Mouse (Mus musculus) forebrain, embryonic 15.5 days (tissue): Measurements from ENCODE around the gene Ddx52. TPM values are rescaled to one million over a fixed set of nuclear protein-coding genes. Genes with fewer than 3 reads are reported as not detected.

Experiments used
- ATAC-seq: fragments of 200-750 bp; cut with Nextera tagmentation; replicated peaks from 2 replicates; pipeline ENCODE4 v1.8.0; 2017; ENCODE audit warnings: mild to moderate bottlenecking, moderate TSS enrichment, moderate library complexity
- H3K27ac ChIP-seq: fragments of 300-500 bp; sonication (generic); replicated peaks from 2 replicates; pipeline ENCODE4 v1.5.1; 2015; ENCODE audit warnings: mild to moderate bottlenecking, inconsistent platforms
- H3K27me3 ChIP-seq: fragments of 300-500 bp; sonication (generic); 2 replicates; pipeline ENCODE4 v1.6.1; 2015; ENCODE audit warnings: inconsistent platforms
- H3K36me3 ChIP-seq: fragments of 300-500 bp; sonication (generic); 2 replicates; pipeline ENCODE4 v1.6.1; 2015; ENCODE audit warnings: mild to moderate bottlenecking, inconsistent platforms
- H3K4me1 ChIP-seq: fragments of 300-500 bp; sonication (generic); 2 replicates; pipeline ENCODE4 v1.6.1; 2015; ENCODE audit warnings: inconsistent platforms
- H3K4me2 ChIP-seq: fragments of 300-500 bp; sonication (generic); replicated peaks from 2 replicates; pipeline ENCODE4 v1.6.1; 2015; ENCODE audit warnings: mild to moderate bottlenecking, inconsistent platforms
- H3K4me3 ChIP-seq: fragments of 300-500 bp; sonication (generic); 2 replicates; pipeline ENCODE4 v1.5.1; 2015; ENCODE audit warnings: mild to moderate bottlenecking, inconsistent platforms
- H3K9ac ChIP-seq: fragments of 300-500 bp; sonication (generic); replicated peaks from 2 replicates; pipeline ENCODE4 v1.6.1; 2015; ENCODE audit warnings: mild to moderate bottlenecking, inconsistent platforms
- H3K9me3 ChIP-seq: fragments of 300-500 bp; sonication (generic); 2 replicates; pipeline ENCODE4 v1.6.1; 2016; ENCODE audit warnings: inconsistent platforms
- WGBS: fragments of 180-500 bp; shearing (Covaris S2); methylation state at CpG from one replicate; pipeline ENCODE4 v1.1.7; 2015; ENCODE audit warnings: mixed read lengths; 5-methylcytosine and 5-hydroxymethylcytosine counted together
- polyA plus RNA-seq: library from polyadenylated mRNA; unstranded; fragments of >200 nt; fragmentation: Nextera tagmentation; extraction: Ambion mirVana; gene quantifications from 2 replicates; pipeline ENCODE4 v1.2.1, GENCODE M21; 2015

The Ddx52 gene
- polyA plus RNA-seq, 1 experiment from 2014 or later, result 31.4 TPM

GRCm38 (mm10) chr11:83975488-83975887 lies 33.6 kb downstream of the Ddx52 start:
- H3K4me2 ChIP-seq, result no peak overlapping the region
- H3K27ac ChIP-seq, result no peak overlapping the region
- H3K27me3 ChIP-seq, result no peaks in the 10 kb centered on the region
- H3K36me3 ChIP-seq, result peaks cover 67% of the 10 kb centered on the region
- H3K4me1 ChIP-seq, result no peaks in the 10 kb centered on the region
- H3K4me3 ChIP-seq, result no peak overlapping the region
- ATAC-seq, result no peak
- WGBS, result 97% methylated on average over 1 of the region's 1 CpGs
- no peak overlapping the region for H3K9ac ChIP-seq
- no peaks in the 10 kb centered on the region for H3K9me3 ChIP-seq

DNA sequence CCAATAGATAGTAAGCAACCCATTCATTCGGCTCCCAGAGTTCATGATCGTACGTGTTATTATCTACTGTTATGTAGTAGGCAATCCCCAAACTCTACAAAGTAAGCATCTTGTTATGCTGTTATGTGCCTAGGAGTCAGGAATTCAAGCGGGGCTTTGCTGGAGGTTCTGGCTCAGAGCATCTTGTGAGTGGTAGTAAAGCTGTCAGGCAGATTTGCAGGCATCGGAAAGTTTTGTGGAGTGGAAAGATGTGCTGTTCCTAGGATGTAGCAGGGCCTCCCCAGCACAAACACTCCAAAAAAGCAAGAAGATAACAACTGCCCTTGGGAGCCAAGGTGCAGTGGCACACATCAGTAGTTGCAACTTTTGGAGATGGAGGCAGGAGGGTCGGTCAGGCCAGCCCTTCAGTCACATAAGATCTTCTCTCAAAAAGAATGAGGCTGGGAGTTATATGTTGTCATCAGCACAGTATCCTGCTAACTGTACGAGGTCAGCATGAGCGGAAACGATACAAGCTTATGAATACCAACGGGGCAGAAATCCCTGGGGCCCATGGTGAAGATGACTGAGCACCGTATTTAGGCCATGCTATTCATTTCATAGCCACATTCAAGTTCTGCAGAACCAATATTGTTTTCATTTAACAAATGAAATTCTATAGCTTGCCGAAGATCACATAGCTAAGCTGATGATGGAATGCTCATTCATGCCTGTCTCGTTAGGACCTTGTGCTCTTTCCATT lies 34.5 kb downstream of the Ddx52 start:
- H3K36me3 ChIP-seq, result peaks cover 75% of the 10 kb centered on the region
- no peak overlapping the region for H3K27ac ChIP-seq
- ATAC-seq, result no peak
- no peaks in the 10 kb centered on the region for H3K4me1 ChIP-seq
- H3K4me3 ChIP-seq, result no peak overlapping the region
- no peaks in the 10 kb centered on the region for H3K9me3 ChIP-seq
- no peaks in the 10 kb centered on the region for H3K27me3 ChIP-seq
- no peak overlapping the region for H3K9ac ChIP-seq
- WGBS, result 81% methylated on average over 13 of the region's 13 CpGs
- no peak overlapping the region for H3K4me2 ChIP-seq

DNA sequence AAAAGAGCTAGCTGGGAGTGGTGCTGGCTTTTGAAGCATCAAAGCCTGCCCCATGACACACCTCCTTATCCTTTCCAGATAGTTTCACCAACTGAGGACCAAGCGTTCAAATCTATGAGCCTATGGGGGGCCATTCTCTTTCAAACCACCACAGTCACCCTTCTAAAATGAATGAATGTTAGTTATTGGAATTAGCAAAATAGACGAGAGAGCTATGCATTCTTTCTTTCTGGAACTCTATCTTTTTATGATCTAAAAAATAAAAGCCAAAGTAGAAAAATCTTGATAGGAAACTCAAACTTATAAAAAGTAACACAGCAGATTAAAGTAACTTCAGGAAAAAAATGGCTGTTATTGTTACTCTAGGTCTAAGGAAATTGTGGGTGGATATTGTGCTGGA lies 35.9 kb downstream of the Ddx52 start:
- Histone ChIP-seq H3K27me3 (no peaks in the 10 kb centered on the region), H3K9ac (no peak overlapping the region), H3K4me1 (no peaks in the 10 kb centered on the region), H3K27ac (no peak overlapping the region), H3K4me3 (no peak overlapping the region), H3K9me3 (no peaks in the 10 kb centered on the region), H3K36me3 (peaks cover 74% of the 10 kb centered on the region), H3K4me2 (no peak overlapping the region)
- WGBS, result 85% methylated on average over 2 of the region's 2 CpGs
- ATAC-seq, result no peak

DNA sequence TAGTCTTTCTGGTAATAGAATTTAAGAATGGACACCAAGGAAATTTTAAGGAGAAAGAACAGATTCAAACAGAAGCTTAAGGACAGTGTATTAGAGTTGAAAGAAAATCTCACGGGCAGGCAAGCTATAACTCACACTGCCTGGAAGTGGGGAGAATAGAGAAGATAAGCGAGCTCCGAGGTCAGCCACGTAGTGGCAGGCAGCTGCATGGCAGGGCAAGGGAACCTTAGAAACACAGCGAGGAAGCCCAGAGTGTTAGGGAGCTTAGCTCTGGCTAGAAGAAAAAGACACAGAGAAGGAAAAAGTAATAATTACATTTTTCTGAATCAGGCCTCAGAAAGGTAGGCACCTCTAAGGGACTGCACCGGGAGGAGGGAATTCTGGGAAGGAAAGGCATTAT lies 38.1 kb downstream of the Ddx52 start:
- Histone ChIP-seq H3K9ac (no peak overlapping the region), H3K36me3 (peaks cover 75% of the 10 kb centered on the region), H3K4me3 (no peak overlapping the region), H3K27ac (no peak overlapping the region), H3K4me2 (no peak overlapping the region), H3K9me3 (no peaks in the 10 kb centered on the region), H3K27me3 (no peaks in the 10 kb centered on the region), H3K4me1 (no peaks in the 10 kb centered on the region)
- no peak for ATAC-seq
- 95% methylated on average over 6 of the region's 6 CpGs for WGBS

DNA sequence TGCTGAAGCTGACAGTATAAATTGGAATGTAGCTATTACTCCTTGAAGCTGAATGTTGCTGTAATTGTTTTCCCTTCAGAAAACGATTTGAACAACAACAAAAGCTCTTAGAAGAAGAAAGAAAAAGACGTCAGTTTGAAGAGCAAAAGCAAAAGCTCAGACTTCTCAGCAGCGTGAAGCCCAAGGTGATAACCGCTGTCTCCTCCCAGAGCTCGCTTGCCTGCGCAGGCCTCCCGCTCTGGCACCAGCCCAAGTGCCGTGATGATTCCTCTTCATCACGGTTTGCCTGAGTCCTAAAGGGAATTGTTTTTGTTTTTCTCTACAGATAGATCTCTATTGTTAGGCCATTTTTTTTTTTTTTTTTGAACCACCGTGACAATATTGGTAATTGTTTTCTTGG lies 39.5 kb downstream of the Ddx52 start:
- no peaks in the 10 kb centered on the region for H3K27me3 ChIP-seq
- H3K4me3 ChIP-seq, result no peak overlapping the region
- H3K27ac ChIP-seq, result no peak overlapping the region
- ATAC-seq, result no peak
- 56% methylated on average over 10 of the region's 10 CpGs for WGBS
- no peak overlapping the region for H3K9ac ChIP-seq
- H3K36me3 ChIP-seq, result peaks cover 85% of the 10 kb centered on the region
- no peak overlapping the region for H3K4me2 ChIP-seq
- H3K4me1 ChIP-seq, result no peaks in the 10 kb centered on the region
- H3K9me3 ChIP-seq, result no peaks in the 10 kb centered on the region

- no peak overlapping the region for H3K4me3 ChIP-seq
- H3K36me3 ChIP-seq, result peaks cover 92% of the 10 kb centered on the region
- H3K27me3 ChIP-seq, result no peaks in the 10 kb centered on the region
- ATAC-seq, result no peak
- no peak overlapping the region for H3K27ac ChIP-seq
- no peak overlapping the region for H3K4me2 ChIP-seq
- no peaks in the 10 kb centered on the region for H3K9me3 ChIP-seq
- H3K9ac ChIP-seq, result no peak overlapping the region
- 61% methylated on average over 4 of the region's 4 CpGs for WGBS
- H3K4me1 ChIP-seq, result no peaks in the 10 kb centered on the region
These were observed 49.8 kb downstream of the Ddx52 start for GRCm38 (mm10) chr11:83991701-83992100.

GRCm38 (mm10) chr11:83993428-83993827 lies 51.6 kb downstream of the Ddx52 start:
- H3K4me3 ChIP-seq, result no peak overlapping the region
- no peak for ATAC-seq
- no peaks in the 10 kb centered on the region for H3K9me3 ChIP-seq
- H3K9ac ChIP-seq, result no peak overlapping the region
- H3K27ac ChIP-seq, result no peak overlapping the region
- peaks cover 92% of the 10 kb centered on the region for H3K36me3 ChIP-seq
- WGBS, result 80% methylated on average over 2 of the region's 2 CpGs
- no peaks in the 10 kb centered on the region for H3K27me3 ChIP-seq
- H3K4me1 ChIP-seq, result no peaks in the 10 kb centered on the region
- no peak overlapping the region for H3K4me2 ChIP-seq

- Histone ChIP-seq H3K9ac (no peak overlapping the region), H3K4me2 (no peak overlapping the region), H3K27ac (no peak overlapping the region), H3K4me3 (no peak overlapping the region), H3K36me3 (peaks cover 95% of the 10 kb centered on the region), H3K27me3 (no peaks in the 10 kb centered on the region), H3K9me3 (no peaks in the 10 kb centered on the region), H3K4me1 (peaks cover 10% of the 10 kb centered on the region; the same call in 1 of the 2 replicates)
- no peak for ATAC-seq
- 93% methylated on average over 3 of the region's 3 CpGs for WGBS
These were observed 52.6 kb downstream of the Ddx52 start for GRCm38 (mm10) chr11:83994481-83994880.

- Histone ChIP-seq H3K4me2 (no peak overlapping the region), H3K36me3 (peaks cover 91% of the 10 kb centered on the region), H3K9me3 (no peaks in the 10 kb centered on the region), H3K4me1 (peaks cover 11% of the 10 kb centered on the region; the same call in 1 of the 2 replicates), H3K9ac (no peak overlapping the region), H3K27me3 (no peaks in the 10 kb centered on the region), H3K4me3 (no peak overlapping the region), H3K27ac (no peak overlapping the region)
- WGBS, result 94% methylated on average over 2 of the region's 2 CpGs
- ATAC-seq, result no peak
These were observed 53.7 kb downstream of the Ddx52 start for GRCm38 (mm10) chr11:83995535-83995950.

DNA sequence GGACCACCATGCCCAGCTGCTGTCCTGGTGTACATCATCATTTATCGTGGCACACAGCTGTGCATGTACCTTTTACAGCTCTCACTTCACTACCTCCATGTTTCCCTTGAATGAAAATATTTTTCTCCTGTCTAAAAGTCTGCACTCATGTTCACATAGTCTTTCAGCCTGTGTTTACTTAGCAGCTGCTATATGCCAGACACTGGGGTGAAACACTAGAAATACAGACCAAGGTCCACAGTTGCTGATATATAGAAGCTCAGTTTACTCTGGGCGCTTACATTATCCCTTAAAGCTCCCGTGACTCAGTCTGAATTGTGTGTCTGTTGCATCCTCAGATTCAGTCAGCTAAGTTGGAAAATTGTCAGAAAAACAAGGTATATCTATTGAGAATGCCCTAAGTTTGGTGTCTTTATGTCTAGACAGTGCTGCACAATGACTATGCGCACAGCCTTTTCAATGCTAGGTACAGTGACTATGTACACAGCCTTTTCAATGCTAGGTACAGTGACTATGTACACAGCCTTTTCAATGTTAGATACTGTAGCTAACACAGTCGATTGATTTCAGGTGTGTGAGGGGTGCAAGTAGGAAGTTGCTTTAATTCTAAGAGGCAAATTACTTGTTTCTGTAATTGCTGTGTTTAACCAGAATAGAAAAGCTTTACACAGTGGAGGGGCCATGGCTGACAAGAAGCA lies 55.5 kb downstream of the Ddx52 start:
- H3K4me1 ChIP-seq, result peaks cover 11% of the 10 kb centered on the region; the same call in 1 of the 2 replicates
- H3K4me3 ChIP-seq, result no peak overlapping the region
- H3K36me3 ChIP-seq, result peaks cover 90% of the 10 kb centered on the region
- no peaks in the 10 kb centered on the region for H3K27me3 ChIP-seq
- no peak overlapping the region for H3K9ac ChIP-seq
- no peak overlapping the region for H3K4me2 ChIP-seq
- no peaks in the 10 kb centered on the region for H3K9me3 ChIP-seq
- WGBS, result 94% methylated on average over 5 of the region's 5 CpGs
- ATAC-seq, result no peak
- H3K27ac ChIP-seq, result no peak overlapping the region

DNA sequence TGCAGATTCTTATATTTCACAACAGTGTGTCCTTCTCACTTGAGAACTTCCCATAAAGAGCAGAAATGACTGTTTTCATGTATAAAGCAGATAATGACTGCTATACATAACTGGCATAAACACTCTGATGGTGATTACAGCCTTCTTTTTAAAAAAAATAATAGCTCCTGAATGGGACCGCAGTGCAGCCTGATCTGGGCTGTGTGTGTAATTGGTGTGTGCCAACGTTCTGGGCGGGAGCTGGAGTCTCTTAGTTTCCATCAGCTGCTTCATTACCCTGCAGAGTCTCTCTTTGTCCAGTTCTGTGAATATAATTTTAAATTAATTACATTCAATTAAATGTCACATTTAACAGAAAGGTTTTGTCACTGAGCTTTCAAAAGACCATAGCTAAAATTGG lies 57.1 kb downstream of the Ddx52 start:
- peaks cover 91% of the 10 kb centered on the region for H3K36me3 ChIP-seq
- H3K27ac ChIP-seq, result peak overlapping the region; percentile 34
- no peaks in the 10 kb centered on the region for H3K27me3 ChIP-seq
- H3K4me3 ChIP-seq, result no peak overlapping the region
- no peak overlapping the region for H3K4me2 ChIP-seq
- H3K9me3 ChIP-seq, result no peaks in the 10 kb centered on the region
- no peak overlapping the region for H3K9ac ChIP-seq
- H3K4me1 ChIP-seq, result peaks cover 11% of the 10 kb centered on the region; the same call in 1 of the 2 replicates
- WGBS, result 31% methylated on average over 3 of the region's 3 CpGs
- 0 out of 2 replicates have a peak, but pooled peaks have one; percentile 46 for ATAC-seq

GRCm38 (mm10) chr11:83999411-83999915 lies 57.6 kb downstream of the Ddx52 start:
- H3K4me1 ChIP-seq, result peaks cover 11% of the 10 kb centered on the region; the same call in 1 of the 2 replicates
- 86% methylated on average over 4 of the region's 4 CpGs for WGBS
- H3K27me3 ChIP-seq, result no peaks in the 10 kb centered on the region
- no peak overlapping the region for H3K4me3 ChIP-seq
- H3K9me3 ChIP-seq, result no peaks in the 10 kb centered on the region
- H3K27ac ChIP-seq, result peak overlapping the region; percentile 34; the same call in 1 of the 2 replicates
- H3K36me3 ChIP-seq, result peaks cover 91% of the 10 kb centered on the region
- no peak overlapping the region for H3K9ac ChIP-seq
- H3K4me2 ChIP-seq, result no peak overlapping the region
- ATAC-seq, result no peak
